Mouse (Mus musculus) MEL (cell line): ENCODE data around the gene Fbxo5. TPM values are rescaled to one million over a fixed set of nuclear protein-coding genes. Genes with fewer than 3 reads are reported as not detected.

Experiments used
- DNase-seq: peaks from one replicate; pipeline ENCODE4 v3.0.0; 2011; ENCODE audit warnings: low read depth, low spot score
- H3K27ac ChIP-seq: 2 replicates; pipeline ENCODE4 v1.5.1; 2012; ENCODE audit warnings: low read depth, mild to moderate bottlenecking, control low read depth, low read length, moderate library complexity; ENCODE audit not compliant: control insufficient read depth
- H3K27me3 ChIP-seq, 2 experiments: fragments of 150-350 bp in 1 of 2; sonication (generic) in 1 of 2; 2 replicates each; pipeline ENCODE4 v1.6.1; 2012; ENCODE audit warnings: low read length in 2 of 2, mild to moderate bottlenecking in 2 of 2, improper control_type of control experiment in 1 of 2, moderate library complexity in 1 of 2; ENCODE audit not compliant: insufficient read depth in 2 of 2, control insufficient read depth in 1 of 2
- H3K36me3 ChIP-seq, 2 experiments: 2 replicates each; pipeline ENCODE4 v1.6.1; 2012 to 2014; ENCODE audit warnings: low read length in 2 of 2, improper control_type of control experiment in 1 of 2, inconsistent platforms in 1 of 2, mild to moderate bottlenecking in 1 of 2; ENCODE audit not compliant: insufficient read depth in 2 of 2, control insufficient read depth in 1 of 2
- H3K4me1 ChIP-seq, 2 experiments: fragments of 150-350 bp in 1 of 2; sonication (generic) in 1 of 2; 2 replicates each; pipeline ENCODE4 v1.6.1; 2012; ENCODE audit warnings: low read length in 2 of 2, improper control_type of control experiment in 1 of 2, mild to moderate bottlenecking in 1 of 2; ENCODE audit not compliant: insufficient read depth in 2 of 2, control insufficient read depth in 1 of 2
- H3K4me3 ChIP-seq, 2 experiments: fragments of 150-350 bp in 1 of 2; sonication (generic) in 1 of 2; 2 replicates each; pipeline ENCODE4 v1.5.1; 2012; ENCODE audit warnings: low read depth in 2 of 2, low read length in 2 of 2, mild to moderate bottlenecking in 2 of 2, moderate library complexity in 2 of 2, control low read depth in 1 of 2, improper control_type of control experiment in 1 of 2; ENCODE audit not compliant: control insufficient read depth in 1 of 2, insufficient read depth in 1 of 2
- H3K79me2 ChIP-seq: 2 replicates; pipeline ENCODE4 v1.6.1; 2012; ENCODE audit warnings: mild to moderate bottlenecking, low read length, moderate library complexity; ENCODE audit not compliant: control insufficient read depth, poor library complexity, insufficient read depth
- H3K9ac ChIP-seq: 2 replicates; pipeline ENCODE4 v1.6.1; 2012; ENCODE audit warnings: low read depth, mild to moderate bottlenecking, control low read depth, low read length, moderate library complexity; ENCODE audit not compliant: control insufficient read depth, poor library complexity, severe bottlenecking
- H3K9me3 ChIP-seq: fragments of 150-350 bp; sonication (generic); replicated peaks from 2 replicates; pipeline ENCODE4 v1.6.1; 2012; ENCODE audit warnings: mild to moderate bottlenecking, low read length, improper control_type of control experiment, moderate library complexity; ENCODE audit not compliant: insufficient read depth
- BHLHE40 ChIP-seq: IDR thresholded peaks from 2 replicates; pipeline ENCODE4 v1.6.1; 2012; ENCODE audit warnings: low read depth, mild to moderate bottlenecking, inconsistent platforms, low read length, improper control_type of control experiment, borderline replicate concordance
- GABPA ChIP-seq: IDR thresholded peaks from 2 replicates; pipeline ENCODE4 v1.6.1; 2012; ENCODE audit warnings: low read depth, mild to moderate bottlenecking, inconsistent platforms, low read length, improper control_type of control experiment, moderate library complexity
- HCFC1 ChIP-seq: IDR thresholded peaks from 2 replicates; pipeline ENCODE4 v1.6.1; 2012; ENCODE audit warnings: low read depth, mild to moderate bottlenecking, inconsistent platforms, low read length, improper control_type of control experiment, moderate library complexity
- KAT2A ChIP-seq: conservative IDR thresholded peaks from 2 replicates; pipeline ENCODE4 v1.6.1; 2012; ENCODE audit warnings: low read depth, low read length, improper control_type of control experiment, inconsistent platforms
- MAFK ChIP-seq: IDR thresholded peaks from 2 replicates; pipeline ENCODE4 v1.6.1; 2011; ENCODE audit warnings: low read depth, mild to moderate bottlenecking, low read length, improper control_type of control experiment, borderline replicate concordance
- MAX ChIP-seq: IDR thresholded peaks from 2 replicates; pipeline ENCODE4 v1.6.1; 2011; ENCODE audit warnings: low read length, improper control_type of control experiment
- MYC ChIP-seq: IDR thresholded peaks from 2 replicates; pipeline ENCODE4 v1.6.1; 2011; ENCODE audit warnings: low read depth, mild to moderate bottlenecking, low read length, improper control_type of control experiment, moderate library complexity
- NELFE ChIP-seq: IDR thresholded peaks from 2 replicates; pipeline ENCODE4 v1.6.1; 2011; ENCODE audit warnings: low read depth, low read length, improper control_type of control experiment
- RAD21 ChIP-seq: IDR thresholded peaks from 2 replicates; pipeline ENCODE4 v1.6.1; 2011; ENCODE audit warnings: mild to moderate bottlenecking, low read depth, low read length, improper control_type of control experiment
- RCOR1 ChIP-seq: IDR thresholded peaks from 2 replicates; pipeline ENCODE4 v1.6.1; 2012; ENCODE audit warnings: low read depth, mild to moderate bottlenecking, inconsistent platforms, low read length, improper control_type of control experiment
- SIN3A ChIP-seq: IDR thresholded peaks from 2 replicates; pipeline ENCODE4 v1.6.1; 2012; ENCODE audit warnings: low read length, improper control_type of control experiment, inconsistent platforms
- TAL1 ChIP-seq: IDR thresholded peaks from 2 replicates; pipeline ENCODE4 v1.6.1; 2012; ENCODE audit warnings: mild to moderate bottlenecking, inconsistent platforms, low read length, moderate library complexity, mixed read lengths
- TBP ChIP-seq: IDR thresholded peaks from 2 replicates; pipeline ENCODE4 v1.8.0; 2011; ENCODE audit warnings: low read depth, low read length, improper control_type of control experiment
- TCF12 ChIP-seq: IDR thresholded peaks from 2 replicates; pipeline ENCODE4 v1.6.1; 2014; ENCODE audit warnings: low read depth, mild to moderate bottlenecking, inconsistent platforms, low read length, improper control_type of control experiment, moderate library complexity
- UBTF ChIP-seq: IDR thresholded peaks from 2 replicates; pipeline ENCODE4 v1.6.1; 2012; ENCODE audit warnings: low read depth, mild to moderate bottlenecking, inconsistent platforms, low read length, improper control_type of control experiment, moderate library complexity, borderline replicate concordance; ENCODE audit not compliant: insufficient read depth
- USF2 ChIP-seq, 2 experiments: IDR thresholded peaks; 2 replicates each; pipeline ENCODE4 v1.6.1; 2011 to 2012; ENCODE audit warnings: improper control_type of control experiment in 2 of 2, low read length in 2 of 2, borderline replicate concordance in 1 of 2, inconsistent platforms in 1 of 2, low read depth in 1 of 2, mild to moderate bottlenecking in 1 of 2; ENCODE audit not compliant: insufficient read depth in 1 of 2
- ZMIZ1 ChIP-seq: IDR thresholded peaks from 2 replicates; pipeline ENCODE4 v1.6.1; 2012; ENCODE audit warnings: low read depth, mild to moderate bottlenecking, inconsistent platforms, low read length, improper control_type of control experiment, moderate library complexity
- polyA plus RNA-seq, 2 experiments: library from polyadenylated mRNA; stranded (reverse) in 1 of 2; unstranded in 1 of 2; fragments of >175 nt in 1 of 2; fragments of >200 nt in 1 of 2; gene quantifications; 2 replicates each; pipeline versions ENCODE4 v1.2.1 to v1.2.4; 2012; ENCODE audit warnings: low replicate concordance in 2 of 2, low read depth in 1 of 2; ENCODE audit not compliant: insufficient read length in 2 of 2, insufficient read depth in 1 of 2, missing spikeins in 1 of 2
- total RNA-seq: library from RNA; depleted of rRNA; stranded (reverse); fragments of 300-350 nt; gene quantifications from 2 replicates; pipeline ENCODE4 v1.2.3, GENCODE M21; 2012

Gene Fbxo5
- total and polyA plus RNA-seq, 3 experiments: 36.1 to 1,320 (median 41.0) TPM

DNA sequence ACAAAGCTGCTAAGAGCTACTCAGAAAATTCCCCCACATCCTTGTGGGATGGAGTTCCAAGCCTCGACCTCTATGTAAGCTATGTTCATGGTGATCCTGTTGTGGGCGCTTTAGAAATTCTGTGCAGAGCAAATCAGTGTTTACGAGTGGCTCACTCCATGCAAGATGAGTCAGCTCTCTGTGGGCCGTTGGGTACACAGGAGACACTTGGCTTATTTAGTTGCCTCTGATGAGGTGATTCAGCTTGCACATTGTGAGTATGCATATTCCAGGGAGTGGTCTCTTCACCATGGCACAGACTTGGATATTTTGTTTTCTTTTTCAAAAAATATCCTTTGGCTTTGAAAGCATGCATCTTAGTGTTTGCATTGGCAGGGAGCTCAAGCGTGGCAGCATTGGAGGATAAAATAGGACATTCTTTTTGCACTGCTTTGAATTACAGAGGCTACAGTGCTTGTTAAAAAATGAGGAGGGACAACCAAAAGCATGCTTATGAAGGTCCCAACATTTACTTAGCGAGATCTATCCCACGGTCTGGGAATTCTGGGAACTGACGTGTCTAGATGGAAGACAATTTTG lies 48.0 kb upstream of the Fbxo5 start:
- Histone ChIP-seq H3K36me3 (no peaks in the 10 kb centered on the region), H3K4me1 (no peaks in the 10 kb centered on the region), H3K27ac (no peak overlapping the region), H3K4me3 (no peak overlapping the region), H3K9me3 (no peaks in the 10 kb centered on the region), H3K79me2 (no peaks in the 10 kb centered on the region), H3K27me3 (no peaks in the 10 kb centered on the region; a peak in 1 of 4 replicates), H3K9ac (no peak overlapping the region)
- no peak for DNase-seq
- no peak for TF ChIP-seq MAX
- TF ChIP-seq MAFK: no peak
- no peak for TF ChIP-seq KAT2A
- TF ChIP-seq TAL1: no peak
- no peak for TF ChIP-seq TBP
- TF ChIP-seq BHLHE40: no peak
- TF ChIP-seq GABPA: no peak
- TF ChIP-seq MYC: no peak
- no peak for TF ChIP-seq ZMIZ1
- no peak for TF ChIP-seq SIN3A
- no peak for TF ChIP-seq HCFC1
- TF ChIP-seq TCF12: no peak
- TF ChIP-seq UBTF: no peak
- TF ChIP-seq NELFE: no peak
- TF ChIP-seq RCOR1: no peak

DNA sequence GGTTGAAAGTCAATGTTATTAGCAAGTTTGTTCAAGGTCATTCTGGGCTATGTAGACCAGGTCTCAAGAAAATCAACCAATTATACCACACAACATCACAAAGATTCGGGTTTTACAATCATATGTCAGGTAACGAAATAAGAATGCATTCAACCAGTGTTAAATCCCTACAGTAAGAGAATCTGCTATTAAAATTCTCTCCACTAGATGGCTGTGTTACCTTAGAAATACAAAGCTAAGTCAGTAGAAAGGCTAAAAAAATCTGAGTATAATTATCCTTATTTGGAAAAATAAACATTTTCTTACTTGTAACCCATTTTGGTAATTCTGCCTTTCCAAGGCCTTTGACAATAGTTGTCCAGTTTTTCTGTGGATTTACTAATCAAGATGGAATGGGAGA lies 41.5 kb upstream of the Fbxo5 start:
- no peaks in the 10 kb centered on the region for H3K79me2 ChIP-seq
- H3K4me1 ChIP-seq: no peaks in the 10 kb centered on the region
- TF ChIP-seq USF2 (IDR thresholded peaks at IDR 0.05; ENCODE audit: borderline replicate concordance in 1 of 2, insufficient read depth in 1 of 2, low read depth in 1 of 2, low read length in 2 of 2): no peak
- peak; percentile 8; the same call in 1 of the 2 replicates for TF ChIP-seq RAD21
- H3K36me3 ChIP-seq: no peaks in the 10 kb centered on the region
- H3K27ac ChIP-seq: no peak overlapping the region
- no peak overlapping the region for H3K4me3 ChIP-seq
- no peak for DNase-seq
- H3K9me3 ChIP-seq: no peaks in the 10 kb centered on the region
- peaks cover 0 to 1% of the 10 kb centered on the region in 2 experiments; a peak in 1 of 4 replicates for H3K27me3 ChIP-seq
- H3K9ac ChIP-seq: no peak overlapping the region
